Mouse (Mus musculus) limb, embryonic 14.5 days (tissue): Measurements from ENCODE around the gene Olfr1438-ps1. TPM values are rescaled to one million over a fixed set of nuclear protein-coding genes. Genes with fewer than 3 reads are reported as not detected.

Experiments used
- ATAC-seq: fragments of 200-750 bp; cut with Nextera tagmentation; 2 replicates; pipeline ENCODE4 v1.8.0; 2017; ENCODE audit warnings: low read depth, moderate number of reproducible peaks, moderate TSS enrichment; ENCODE audit not compliant: low FRiP score
- DNase-seq: peaks from one replicate; pipeline ENCODE4 v3.0.0-alpha.2; 2015; ENCODE audit warnings: low spot score
- H3K27ac ChIP-seq: fragments of 300-500 bp; sonication (generic); replicated peaks from 2 replicates; pipeline ENCODE4 v1.5.1; 2014; ENCODE audit warnings: low read depth, mild to moderate bottlenecking, low read length, moderate library complexity, mixed read lengths
- H3K27me3 ChIP-seq: fragments of 300-500 bp; sonication (generic); 2 replicates; pipeline ENCODE4 v1.6.1; 2014; ENCODE audit warnings: low read length, mixed read lengths; ENCODE audit not compliant: control insufficient read depth, insufficient read depth
- H3K36me3 ChIP-seq: fragments of 300-500 bp; sonication (generic); 2 replicates; pipeline ENCODE4 v1.6.1; 2014; ENCODE audit warnings: mild to moderate bottlenecking, low read length, moderate library complexity, mixed read lengths; ENCODE audit not compliant: control insufficient read depth, insufficient read depth
- H3K4me1 ChIP-seq: fragments of 300-500 bp; sonication (generic); 2 replicates; pipeline ENCODE4 v1.6.1; 2014; ENCODE audit warnings: antibody characterized with exemption, low read length, mixed read lengths; ENCODE audit not compliant: control insufficient read depth, insufficient read depth
- H3K4me2 ChIP-seq: fragments of 300-500 bp; sonication (generic); replicated peaks from 2 replicates; pipeline ENCODE4 v1.6.1; 2014; ENCODE audit warnings: low read depth, mild to moderate bottlenecking, low read length, moderate library complexity; ENCODE audit not compliant: severe bottlenecking
- H3K4me3 ChIP-seq: fragments of 300-500 bp; sonication (generic); replicated peaks from 2 replicates; pipeline ENCODE4 v1.5.1; 2014; ENCODE audit warnings: low read length
- H3K9ac ChIP-seq: fragments of 300-500 bp; sonication (generic); 2 replicates; pipeline ENCODE4 v1.6.1; 2014; ENCODE audit warnings: mild to moderate bottlenecking, low read depth, low read length, moderate library complexity; ENCODE audit not compliant: severe bottlenecking
- H3K9me3 ChIP-seq: fragments of 300-500 bp; sonication (generic); 2 replicates; pipeline ENCODE4 v1.6.1; 2016; ENCODE audit warnings: low read length; ENCODE audit not compliant: control insufficient read depth
- POLR2A ChIP-seq: fragments of 200-500 bp; IDR thresholded peaks from 2 replicates; pipeline ENCODE4 v1.8.0; 2012; ENCODE audit warnings: inconsistent platforms, mild to moderate bottlenecking, moderate library complexity, borderline replicate concordance; ENCODE audit not compliant: insufficient read depth, insufficient read length; ENCODE audit errors: extremely low read depth
- WGBS: fragments of 180-500 bp; shearing (Covaris S2); extraction: QIAGEN DNeasy Blood & Tissue Kit; methylation state at CpG from one replicate; pipeline ENCODE4 v1.1.7; 2014; 5-methylcytosine and 5-hydroxymethylcytosine counted together
- polyA plus RNA-seq, 2 experiments: library from polyadenylated mRNA; depleted of rRNA in 1 of 2; stranded (reverse) in 1 of 2; unstranded in 1 of 2; fragments of >200 nt; fragmentation: Nextera tagmentation in 1 of 2; extraction: Ambion mirVana in 1 of 2; gene quantifications; 2 replicates each; pipeline versions ENCODE4 v1.2.1 to v1.2.3; 2012 to 2014

Gene Olfr1438-ps1
- polyA plus RNA-seq, 2 experiments, result not detected

DNA sequence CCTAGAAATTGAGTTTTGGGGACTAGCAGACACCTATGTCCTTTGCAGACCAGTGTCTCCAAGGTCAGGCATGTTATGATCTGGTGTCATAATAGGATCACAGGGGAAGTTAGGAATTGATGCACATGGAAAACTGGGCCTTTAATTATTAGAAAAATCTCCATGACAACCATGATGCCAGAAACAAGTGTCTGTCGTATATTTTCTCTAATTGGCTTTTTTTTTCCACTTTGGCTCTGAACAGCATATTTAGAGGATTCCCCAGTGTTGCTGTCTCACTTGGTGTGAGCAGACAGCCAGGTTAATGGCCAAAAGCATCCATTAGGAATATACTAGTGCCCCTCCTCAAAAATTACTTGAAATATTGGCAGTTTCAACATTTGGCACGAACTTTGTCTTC is 56.2 kb downstream of the Olfr1438-ps1 start, which contains the start of gene Olfr1434:
Gene Olfr1434 (plus strand): TSS at position 301 of the 400 bp plus-strand sequence.
- TF ChIP-seq POLR2A, result no peak
- Histone ChIP-seq H3K9me3 (no peaks in the 10 kb centered on the region), H3K9ac (no peak within 1 kb of the TSS), H3K27ac (no peak within 1 kb of the TSS), H3K4me3 (no peak within 1 kb of the TSS), H3K27me3 (no peaks in the 10 kb centered on the region), H3K36me3 (no peaks in the 10 kb centered on the region), H3K4me1 (no peaks in the 10 kb centered on the region), H3K4me2 (no peak within 1 kb of the TSS)
- ATAC-seq (no peak), DNase-seq (no peak)
- WGBS, result 73% methylated on average over 2 of the region's 2 CpGs

Other genes with a start within 250 kb of the Olfr1438-ps1 start
- not detected in 2 replicates for gene Olfr1426, start 243.9 kb downstream of the Olfr1438-ps1 start, polyA plus RNA-seq (2012; rRNA removed)
- gene Olfr1426, start 243.9 kb downstream of the Olfr1438-ps1 start, polyA plus RNA-seq (2014; fragmentation: Nextera tagmentation; extraction: Ambion mirVana), result not detected in 2 replicates
- not detected in 2 replicates for gene Olfr1427, start 232.6 kb downstream of the Olfr1438-ps1 start, polyA plus RNA-seq (2012; rRNA removed)
- not detected in 2 replicates for gene Olfr1427, start 232.6 kb downstream of the Olfr1438-ps1 start, polyA plus RNA-seq (2014; fragmentation: Nextera tagmentation; extraction: Ambion mirVana)
- not detected in 2 replicates for gene Olfr1428, start 220.0 kb downstream of the Olfr1438-ps1 start, polyA plus RNA-seq (2012; rRNA removed)
- gene Olfr1428, start 220.0 kb downstream of the Olfr1438-ps1 start, polyA plus RNA-seq (2014; fragmentation: Nextera tagmentation; extraction: Ambion mirVana), result not detected in 2 replicates
- gene Olfr76, start 212.7 kb downstream of the Olfr1438-ps1 start, polyA plus RNA-seq (2012; rRNA removed), result not detected in 2 replicates
- gene Olfr76, start 212.7 kb downstream of the Olfr1438-ps1 start, polyA plus RNA-seq (2014; fragmentation: Nextera tagmentation; extraction: Ambion mirVana), result not detected in 2 replicates
- not detected in 2 replicates for gene Olfr1555-ps1, start 165.8 kb downstream of the Olfr1438-ps1 start, polyA plus RNA-seq (2012; rRNA removed)
- gene Olfr1555-ps1, start 165.8 kb downstream of the Olfr1438-ps1 start, polyA plus RNA-seq (2014; fragmentation: Nextera tagmentation; extraction: Ambion mirVana), result not detected in 2 replicates
- gene Olfr1431, start 135.3 kb downstream of the Olfr1438-ps1 start, polyA plus RNA-seq (2012; rRNA removed), result not detected in 2 replicates
- not detected in 2 replicates for gene Olfr1431, start 135.3 kb downstream of the Olfr1438-ps1 start, polyA plus RNA-seq (2014; fragmentation: Nextera tagmentation; extraction: Ambion mirVana)
- gene Olfr1432, start 103.3 kb downstream of the Olfr1438-ps1 start, polyA plus RNA-seq (2012; rRNA removed), result not detected in 2 replicates
- gene Olfr1432, start 103.3 kb downstream of the Olfr1438-ps1 start, polyA plus RNA-seq (2014; fragmentation: Nextera tagmentation; extraction: Ambion mirVana), result not detected in 2 replicates
- not detected in 2 replicates for gene Olfr262, start 94.3 kb downstream of the Olfr1438-ps1 start, polyA plus RNA-seq (2012; rRNA removed)
- not detected in 2 replicates for gene Olfr262, start 94.3 kb downstream of the Olfr1438-ps1 start, polyA plus RNA-seq (2014; fragmentation: Nextera tagmentation; extraction: Ambion mirVana)
- gene Olfr235, start 74.9 kb downstream of the Olfr1438-ps1 start, polyA plus RNA-seq (2012; rRNA removed), result not detected in 2 replicates
- not detected in 2 replicates for gene Olfr235, start 74.9 kb downstream of the Olfr1438-ps1 start, polyA plus RNA-seq (2014; fragmentation: Nextera tagmentation; extraction: Ambion mirVana)
- gene Olfr1434, start 56.1 kb downstream of the Olfr1438-ps1 start, polyA plus RNA-seq (2012; rRNA removed), result not detected in 2 replicates
- gene Olfr1434, start 56.1 kb downstream of the Olfr1438-ps1 start, polyA plus RNA-seq (2014; fragmentation: Nextera tagmentation; extraction: Ambion mirVana), result not detected in 2 replicates
- not detected in 2 replicates for gene Olfr1436, start 36.8 kb downstream of the Olfr1438-ps1 start, polyA plus RNA-seq (2012; rRNA removed)
- gene Olfr1436, start 36.8 kb downstream of the Olfr1438-ps1 start, polyA plus RNA-seq (2014; fragmentation: Nextera tagmentation; extraction: Ambion mirVana), result not detected in 2 replicates
- gene Olfr1437, start 10.8 kb downstream of the Olfr1438-ps1 start, polyA plus RNA-seq (2012; rRNA removed), result not detected in 2 replicates
- gene Olfr1437, start 10.8 kb downstream of the Olfr1438-ps1 start, polyA plus RNA-seq (2014; fragmentation: Nextera tagmentation; extraction: Ambion mirVana), result not detected in 2 replicates
- gene Olfr1440, start 51.4 kb upstream of the Olfr1438-ps1 start, polyA plus RNA-seq (2012; rRNA removed), result not detected in 2 replicates
- gene Olfr1440, start 51.4 kb upstream of the Olfr1438-ps1 start, polyA plus RNA-seq (2014; fragmentation: Nextera tagmentation; extraction: Ambion mirVana), result not detected in 2 replicates
- gene Olfr1441, start 81.5 kb upstream of the Olfr1438-ps1 start, polyA plus RNA-seq (2012; rRNA removed), result not detected in 2 replicates
- gene Olfr1441, start 81.5 kb upstream of the Olfr1438-ps1 start, polyA plus RNA-seq (2014; fragmentation: Nextera tagmentation; extraction: Ambion mirVana), result not detected in 2 replicates
- not detected in 2 replicates for gene Pfpl, start 92.0 kb upstream of the Olfr1438-ps1 start, polyA plus RNA-seq (2012; rRNA removed)
- not detected in 2 replicates for gene Pfpl, start 92.0 kb upstream of the Olfr1438-ps1 start, polyA plus RNA-seq (2014; fragmentation: Nextera tagmentation; extraction: Ambion mirVana)
- gene Mpeg1, start 124.9 kb upstream of the Olfr1438-ps1 start, polyA plus RNA-seq (2012; rRNA removed), result 3.5 and 3.6 TPM in 2 replicates
- 0.92 and 1.00 TPM in 2 replicates for gene Mpeg1, start 124.9 kb upstream of the Olfr1438-ps1 start, polyA plus RNA-seq (2014; fragmentation: Nextera tagmentation; extraction: Ambion mirVana)
- 10.3 and 10.6 TPM in 2 replicates for gene Dtx4, start 165.5 kb upstream of the Olfr1438-ps1 start, polyA plus RNA-seq (2012; rRNA removed)
- gene Dtx4, start 165.5 kb upstream of the Olfr1438-ps1 start, polyA plus RNA-seq (2014; fragmentation: Nextera tagmentation; extraction: Ambion mirVana), result 10.4 TPM in 2 replicates
- gene Fam111a, start 209.8 kb upstream of the Olfr1438-ps1 start, polyA plus RNA-seq (2012; rRNA removed), result 11.0 and 17.1 TPM in 2 replicates
- gene Fam111a, start 209.8 kb upstream of the Olfr1438-ps1 start, polyA plus RNA-seq (2014; fragmentation: Nextera tagmentation; extraction: Ambion mirVana), result 23.8 and 25.1 TPM in 2 replicates